Mouse (Mus musculus) CH12.LX (cell line): ENCODE measurements around the gene Trafd1.

Source experiments
- CTCF ChIP-seq, 2 experiments: IDR thresholded peaks in 1 of 2; conservative IDR thresholded peaks in 1 of 2; 2 replicates each; pipeline ENCODE4 v1.5.1; 2011 to 2012; ENCODE audit warnings: low read depth in 2 of 2, low read length in 2 of 2, improper control_type of control experiment in 1 of 2, inconsistent platforms in 1 of 2, mild to moderate bottlenecking in 1 of 2, moderate library complexity in 1 of 2
- EP300 ChIP-seq: IDR thresholded peaks from 2 replicates; pipeline ENCODE4 v1.6.1; 2011; ENCODE audit warnings: low read length, improper control_type of control experiment
- ETS1 ChIP-seq: conservative IDR thresholded peaks from 2 replicates; pipeline ENCODE4 v1.6.1; 2012; ENCODE audit warnings: low read depth, mild to moderate bottlenecking, inconsistent platforms, low read length, improper control_type of control experiment, moderate library complexity
- MAFK ChIP-seq: IDR thresholded peaks from 2 replicates; pipeline ENCODE4 v1.6.1; 2011; ENCODE audit warnings: low read length, improper control_type of control experiment; ENCODE audit not compliant: insufficient replicate concordance
- MAX ChIP-seq: IDR thresholded peaks from 2 replicates; pipeline ENCODE4 v1.6.1; 2011; ENCODE audit warnings: low read length, improper control_type of control experiment
- MAZ ChIP-seq: IDR thresholded peaks from 2 replicates; pipeline ENCODE4 v1.6.1; 2012; ENCODE audit warnings: low read depth, mild to moderate bottlenecking, inconsistent platforms, low read length, improper control_type of control experiment, moderate library complexity
- MYC ChIP-seq: IDR thresholded peaks from 2 replicates; pipeline ENCODE4 v1.6.1; 2011; ENCODE audit warnings: low read depth, mild to moderate bottlenecking, improper control_type of control experiment, low read length
- NRF1 ChIP-seq: IDR thresholded peaks from 2 replicates; pipeline ENCODE4 v1.6.1; 2014; ENCODE audit warnings: low read depth, mild to moderate bottlenecking, inconsistent platforms, low read length, improper control_type of control experiment, moderate library complexity
- RAD21 ChIP-seq: IDR thresholded peaks from 2 replicates; pipeline ENCODE4 v1.6.1; 2011; ENCODE audit warnings: low read depth, mild to moderate bottlenecking, low read length, improper control_type of control experiment, moderate library complexity
- SMC3 ChIP-seq: IDR thresholded peaks from 2 replicates; pipeline ENCODE4 v1.6.1; 2011; ENCODE audit warnings: low read depth, low read length, improper control_type of control experiment
- TBP ChIP-seq: conservative IDR thresholded peaks from 2 replicates; pipeline ENCODE4 v1.6.1; 2011; ENCODE audit warnings: low read depth, low read length, improper control_type of control experiment

- TF ChIP-seq ETS1 (no peak), MAZ (no peak), MAFK (no peak), RAD21 (peak; percentile 22), EP300 (no peak), TBP (no peak), CTCF (conservative IDR thresholded peaks at IDR 0.05 in 1 of 2, IDR thresholded peaks at IDR 0.05 in 1 of 2; ENCODE audit: low read depth in 2 of 2, low read length in 2 of 2) (peak; percentile 52 to 74), MYC (no peak), SMC3 (peak; percentile 16; the same call in 1 of the 2 replicates), NRF1 (no peak), MAX (no peak)
Observed at GRCm38 (mm10) chr5:121380692-121381091, 4.7 kb downstream of the Trafd1 start.
